Mouse (Mus musculus) ES-Bruce4 (cell line): Measurements from ENCODE around the gene Cdc42ep3.

Experiments
- CTCF ChIP-seq: IDR thresholded peaks from one replicate; pipeline ENCODE4 v1.8.1; 2011; ENCODE audit warnings: low read depth, low read length
- EP300 ChIP-seq: IDR thresholded peaks from 2 replicates; pipeline ENCODE4 v1.6.1; 2011; ENCODE audit warnings: low read depth, low read length; ENCODE audit not compliant: insufficient read depth
- POLR2A ChIP-seq: IDR thresholded peaks from one replicate; pipeline ENCODE4 v1.8.1; 2011; ENCODE audit warnings: low read length; ENCODE audit not compliant: insufficient read depth

DNA sequence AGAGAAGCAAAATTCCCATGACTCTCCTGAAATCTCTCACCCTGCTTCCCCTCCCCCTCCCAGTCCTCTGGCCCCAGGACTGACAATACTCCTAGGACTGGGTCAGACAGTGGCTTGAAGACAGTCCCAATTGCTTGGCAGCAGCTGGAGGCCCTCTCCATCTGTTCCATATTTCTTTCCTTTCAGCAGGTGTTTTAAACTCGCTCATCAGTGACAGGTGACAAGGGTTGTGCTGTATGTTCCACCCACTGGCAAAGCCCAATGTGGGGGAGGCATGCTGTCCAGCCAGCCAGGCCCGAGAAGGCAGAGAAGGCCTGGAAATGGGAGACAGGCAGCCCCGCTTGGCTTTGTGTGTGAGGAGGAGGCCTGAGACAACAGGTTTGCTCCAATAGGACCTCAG is 17.4 kb downstream of the Cdc42ep3 start:
- TF ChIP-seq POLR2A (no peak), CTCF (no peak), EP300 (no peak)
